Mouse (Mus musculus) central nervous system, embryonic 18 days (tissue): ENCODE measurements around the gene Slc35b3. TPM values are rescaled to one million over a fixed set of nuclear protein-coding genes. Genes with fewer than 3 reads are reported as not detected.

Experiments used
- polyA plus RNA-seq: library from polyadenylated mRNA; depleted of rRNA; stranded (reverse); fragments of >200 nt; gene quantifications from 2 replicates; pipeline ENCODE4 v1.2.3, GENCODE M21; 2012; rRNA removed

Gene Slc35b3
- polyA plus RNA-seq = 36.9 and 37.2 TPM in 2 replicates

GRCm38 (mm10) chr13:38960063-38961050, at the start of gene Slc35b3:
Slc35b3 (minus strand) TSS chr13:38960875.

